Mouse (Mus musculus) C3H10T1/2 (cell line): ENCODE data around the gene Nqo1. TPM values are rescaled to one million over a fixed set of nuclear protein-coding genes. Genes with fewer than 3 reads are reported as not detected.

Experiments
- polyA plus RNA-seq, 2 experiments: library from polyadenylated mRNA; unstranded; fragments of >200 nt; fragmentation: generic; extraction: Trizol; gene quantifications; one replicate each; pipeline ENCODE4 v1.2.1; 2012; ENCODE audit warnings: missing spikeins in 2 of 2

Nqo1 gene
- 10 to 100 TPM; 35.6 to 61.8 TPM for polyA plus RNA-seq

GRCm38 (mm10) chr8:107403038-107403781 lies at the start of gene Nqo1:
Nqo1 (minus strand) TSS chr8:107403206.

GRCm38 (mm10) chr8:107435962-107436831 lies 33.2 kb upstream of the Nqo1 start, which contains the start of gene Wwp2:
Wwp2 (plus strand) TSS chr8:107436365.

GRCm38 (mm10) chr8:107424597-107425229 lies 21.7 kb upstream of the Nqo1 start, which contains the start of gene Nob1:
Nob1 (minus strand) TSS chr8:107425051.

Other genes starting within 250 kb of the Nqo1 start
- 10 to 100 TPM in 1 of 2 experiments, under 1 TPM in 1; 0.66 to 10.1 TPM for gene Nfat5, start 109.7 kb downstream of the Nqo1 start, polyA plus RNA-seq
- 10 to 100 TPM; 37.3 to 38.0 TPM for gene Nob1, start 21.8 kb upstream of the Nqo1 start, polyA plus RNA-seq
- 10 to 100 TPM; 59.1 to 81.0 TPM for gene Wwp2, start 33.2 kb upstream of the Nqo1 start, polyA plus RNA-seq
- gene Psmd7, start 185.3 kb upstream of the Nqo1 start, polyA plus RNA-seq: 100 to 1,000 TPM in 1 of 2 experiments, 10 to 100 TPM in 1; 93.4 to 132 TPM